Mouse (Mus musculus) lung, adult 2 months (tissue): ENCODE data around the gene Mgmt.

Experiments used
- CTCF ChIP-seq: fragments of 200-500 bp; IDR thresholded peaks from 2 replicates; pipeline ENCODE4 v1.5.1; 2011; ENCODE audit warnings: mild to moderate bottlenecking, low read length, control low read depth; ENCODE audit not compliant: insufficient read depth
- POLR2A ChIP-seq: fragments of 200-500 bp; IDR thresholded peaks from 2 replicates; pipeline ENCODE4 v1.6.1; 2011; ENCODE audit warnings: low read depth, mild to moderate bottlenecking, control low read depth, low read length, borderline replicate concordance; ENCODE audit errors: extremely low read depth

- TF ChIP-seq CTCF (no peak), POLR2A (no peak)
Measured at GRCm38 (mm10) chr7:136850339-136850738, 44.1 kb upstream of the Mgmt start.
